Mouse (Mus musculus) forebrain, embryonic 14.5 days (tissue): ENCODE data around the gene Cldn11. TPM values are rescaled to one million over a fixed set of nuclear protein-coding genes. Genes with fewer than 3 reads are reported as not detected.

ENCODE experiments used
- ATAC-seq: fragments of 200-750 bp; cut with Nextera tagmentation; 2 replicates; pipeline ENCODE4 v1.8.0; 2017; ENCODE audit warnings: mild to moderate bottlenecking, moderate library complexity
- DNase-seq: peaks from one replicate; pipeline ENCODE4 v3.0.0-alpha.2; 2015; ENCODE audit warnings: low spot score
- H3K27ac ChIP-seq: fragments of 300-500 bp; sonication (generic); 2 replicates; pipeline ENCODE4 v1.5.1; 2014; ENCODE audit warnings: low read depth, mild to moderate bottlenecking, control low read depth, low read length, moderate library complexity
- H3K27me3 ChIP-seq: fragments of 300-500 bp; sonication (generic); replicated peaks from 2 replicates; pipeline ENCODE4 v1.6.1; 2014; ENCODE audit warnings: low read length, control low read depth, mixed read lengths; ENCODE audit not compliant: control insufficient read depth, insufficient read depth
- H3K36me3 ChIP-seq: fragments of 300-500 bp; sonication (generic); 2 replicates; pipeline ENCODE4 v1.6.1; 2014; ENCODE audit warnings: low read length, control low read depth; ENCODE audit not compliant: control insufficient read depth, insufficient read depth
- H3K4me1 ChIP-seq: fragments of 300-500 bp; sonication (generic); 2 replicates; pipeline ENCODE4 v1.6.1; 2014; ENCODE audit warnings: antibody characterized with exemption, low read length, control low read depth; ENCODE audit not compliant: control insufficient read depth, insufficient read depth
- H3K4me2 ChIP-seq: fragments of 300-500 bp; sonication (generic); 2 replicates; pipeline ENCODE4 v1.6.1; 2014; ENCODE audit warnings: mild to moderate bottlenecking, control low read depth, low read length
- H3K4me3 ChIP-seq: fragments of 300-500 bp; sonication (generic); 2 replicates; pipeline ENCODE4 v1.5.1; 2014; ENCODE audit warnings: low read depth, low read length, control low read depth
- H3K9ac ChIP-seq: fragments of 300-500 bp; sonication (generic); 2 replicates; pipeline ENCODE4 v1.6.1; 2014; ENCODE audit warnings: mild to moderate bottlenecking, low read length, control low read depth, moderate library complexity
- H3K9me3 ChIP-seq: fragments of 300-500 bp; sonication (generic); replicated peaks from 2 replicates; pipeline ENCODE4 v1.6.1; 2016; ENCODE audit warnings: low read length, control low read depth, mixed read lengths; ENCODE audit not compliant: control insufficient read depth
- WGBS: fragments of 180-500 bp; shearing (Covaris S2); extraction: QIAGEN DNeasy Blood & Tissue Kit; methylation state at CpG from one replicate; pipeline ENCODE4 v1.1.7; 2014; 5-methylcytosine and 5-hydroxymethylcytosine counted together
- polyA plus RNA-seq: library from polyadenylated mRNA; unstranded; fragments of >200 nt; fragmentation: Nextera tagmentation; extraction: Ambion mirVana; gene quantifications from 2 replicates; pipeline ENCODE4 v1.2.1, GENCODE M21; 2014

Cldn11 gene
- polyA plus RNA-seq, 1 experiment from 2014 or later = 55.3 TPM

DNA sequence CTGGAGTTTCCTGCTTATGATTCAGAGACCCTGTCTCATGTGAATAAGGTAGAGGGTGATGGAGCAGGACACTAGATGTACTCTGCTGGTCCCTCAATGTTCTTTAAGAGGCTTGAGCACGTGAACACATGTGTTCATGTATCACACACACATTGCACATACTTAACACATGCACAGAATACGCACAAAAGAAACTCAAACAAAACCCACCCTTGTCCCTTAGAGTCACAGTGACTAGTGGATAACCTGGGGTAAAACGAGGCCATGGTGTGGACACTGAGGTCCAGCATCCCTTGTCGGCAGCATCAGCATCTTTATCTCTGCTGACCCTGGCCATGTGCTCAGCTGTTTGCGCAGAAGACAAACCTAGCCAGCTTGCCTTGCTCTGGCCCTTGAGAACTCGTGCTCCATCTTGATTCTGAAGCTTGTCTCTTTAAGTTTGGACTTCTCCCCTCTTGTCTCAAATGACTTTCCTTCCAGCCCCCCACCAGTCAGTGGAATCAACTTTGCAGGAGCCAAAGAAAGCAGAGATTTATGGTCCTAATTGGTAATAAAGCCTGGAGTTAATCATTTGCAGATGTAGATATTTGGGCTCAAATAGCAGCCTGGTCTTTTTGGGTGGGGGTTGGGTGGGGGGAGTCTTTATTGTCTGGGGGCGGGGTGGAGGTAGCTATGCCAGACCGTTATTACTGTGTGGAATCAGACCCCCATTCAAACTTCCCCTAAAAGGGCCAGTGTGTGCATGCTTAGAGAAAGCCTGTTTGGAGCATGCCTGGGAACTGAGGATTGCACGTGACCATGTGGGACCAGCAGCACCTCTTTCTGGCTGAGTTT is 62.7 kb downstream of the Cldn11 start:
- no peaks in the 10 kb centered on the region for H3K36me3 ChIP-seq
- H3K4me1 ChIP-seq = peaks cover 8% of the 10 kb centered on the region; the same call in 1 of the 2 replicates
- H3K27ac ChIP-seq = no peak overlapping the region
- peak; percentile 19 for DNase-seq
- no peak for ATAC-seq
- no peak overlapping the region for H3K4me2 ChIP-seq
- H3K27me3 ChIP-seq = no peaks in the 10 kb centered on the region
- 66% methylated on average over 9 of the region's 9 CpGs for WGBS
- H3K9ac ChIP-seq = no peak overlapping the region
- no peak overlapping the region for H3K4me3 ChIP-seq
- H3K9me3 ChIP-seq = no peaks in the 10 kb centered on the region

DNA sequence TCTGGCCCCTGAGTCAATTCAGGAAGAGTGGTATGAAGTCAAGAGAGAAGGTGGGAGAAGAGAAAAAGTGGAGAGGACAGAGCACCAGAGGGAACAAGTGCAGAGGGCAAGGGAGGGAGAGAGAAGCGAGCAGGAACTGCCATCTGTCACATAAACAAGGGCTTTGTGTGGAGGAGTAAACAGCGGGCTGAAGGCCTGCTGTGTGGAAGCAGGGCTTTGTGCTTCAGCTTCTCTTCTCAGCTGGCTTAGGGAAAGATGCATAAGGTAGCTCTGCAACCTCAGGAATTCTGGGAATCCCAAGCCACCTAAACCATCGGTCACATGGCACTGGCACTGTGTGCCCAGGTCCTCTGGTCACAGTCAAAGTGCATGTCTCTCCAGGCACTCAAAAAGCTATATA is 64.1 kb downstream of the Cldn11 start:
- no peak overlapping the region for H3K4me2 ChIP-seq
- no peaks in the 10 kb centered on the region for H3K9me3 ChIP-seq
- DNase-seq (peak; percentile 54), ATAC-seq (peak; percentile 64; the same call in 1 of the 2 replicates)
- H3K4me1 ChIP-seq = peaks cover 7% of the 10 kb centered on the region; the same call in 1 of the 2 replicates
- H3K27me3 ChIP-seq = no peaks in the 10 kb centered on the region
- peak overlapping the region; percentile 50; the same call in 1 of the 2 replicates for H3K27ac ChIP-seq
- H3K9ac ChIP-seq = 0 out of 2 replicates have a peak overlapping the region, but pooled peaks have one; percentile 8
- H3K4me3 ChIP-seq = no peak overlapping the region
- WGBS = 15% methylated on average over 3 of the region's 3 CpGs
- H3K36me3 ChIP-seq = no peaks in the 10 kb centered on the region

Other genes with a start within 250 kb of the Cldn11 start
- gene Phc3, start 180.5 kb upstream of the Cldn11 start, polyA plus RNA-seq = 4.8 and 5.7 TPM in 2 replicates
- gene Prkci, start 154.2 kb upstream of the Cldn11 start, polyA plus RNA-seq = 24.8 and 25.8 TPM in 2 replicates
- 24.2 and 36.0 TPM in 2 replicates for gene Skil, start 54.9 kb upstream of the Cldn11 start, polyA plus RNA-seq
- 2.2 and 3.2 TPM in 2 replicates for gene Slc7a14, start 160.5 kb downstream of the Cldn11 start, polyA plus RNA-seq